Mouse (Mus musculus): ENCODE results near the gene Hibch. TPM values are rescaled to one million over a fixed set of nuclear protein-coding genes. Genes with fewer than 3 reads are reported as not detected.
"Not testable (repeated sequence)": the region's sequence is repeated elsewhere in the genome, so short reads cannot be mapped to it uniquely, and the experiment has no call there.

Hibch gene
- polyA plus RNA-seq, 1 experiment from 2014 or later: 25.0 TPM

GRCm38 (mm10) chr1:52816910-52817812 is 27.6 kb upstream of the Hibch start, which contains the start of gene Inpp1:
TSS of gene Inpp1 (minus strand) at chr1:52817688.
- Histone ChIP-seq H3K4me3 (peak within 1 kb of the TSS; percentile 66), H3K4me1 (no peaks in the 10 kb centered on the region), H3K9me3 (no peaks in the 10 kb centered on the region), H3K4me2 (replicated peaks) (peak within 1 kb of the TSS; percentile 83), H3K27ac (peak within 1 kb of the TSS; percentile 79), H3K36me3 (no peaks in the 10 kb centered on the region), H3K27me3 (no peaks in the 10 kb centered on the region), H3K9ac (peak within 1 kb of the TSS; percentile 66)
- WGBS: under 1% methylated on average over 50 of the region's 59 CpGs
- ATAC-seq (ENCODE audit: insufficient number of reproducible peaks, insufficient read depth, low FRiP score, low TSS enrichment): peak; percentile 76

GRCm38 (mm10) chr1:52817813-52818147 is 26.9 kb upstream of the Hibch start:
- Histone ChIP-seq H3K27ac (peak overlapping the region; percentile 79), H3K4me3 (peak overlapping the region; percentile 66), H3K9me3 (no peaks in the 10 kb centered on the region), H3K27me3 (no peaks in the 10 kb centered on the region), H3K9ac (peak overlapping the region; percentile 66), H3K4me2 (replicated peaks) (peak overlapping the region; percentile 83), H3K4me1 (no peaks in the 10 kb centered on the region), H3K36me3 (no peaks in the 10 kb centered on the region)
- 2% methylated on average over 7 of the region's 7 CpGs for WGBS
- no peak for ATAC-seq (ENCODE audit: insufficient number of reproducible peaks, insufficient read depth, low FRiP score, low TSS enrichment)

GRCm38 (mm10) chr1:52839099-52839498 is 5.6 kb upstream of the Hibch start:
- no peaks in the 10 kb centered on the region for H3K4me1 ChIP-seq
- H3K9me3 ChIP-seq: no peaks in the 10 kb centered on the region
- no peak for ATAC-seq (ENCODE audit: insufficient number of reproducible peaks, insufficient read depth, low FRiP score, low TSS enrichment)
- H3K9ac ChIP-seq: no peak overlapping the region
- 91% methylated on average over 3 of the region's 3 CpGs for WGBS
- no peaks in the 10 kb centered on the region for H3K27me3 ChIP-seq
- no peak overlapping the region for H3K4me2 ChIP-seq (replicated peaks)
- no peak overlapping the region for H3K4me3 ChIP-seq
- no peak overlapping the region for H3K27ac ChIP-seq
- H3K36me3 ChIP-seq: no peaks in the 10 kb centered on the region

- Histone ChIP-seq H3K4me1 (peaks cover 7% of the 10 kb centered on the region; the same call in 1 of the 2 replicates), H3K9ac (no peak overlapping the region), H3K27me3 (no peaks in the 10 kb centered on the region), H3K9me3 (no peaks in the 10 kb centered on the region), H3K4me3 (peak overlapping the region; percentile 54), H3K4me2 (replicated peaks) (peak overlapping the region; percentile 65), H3K27ac (no peak overlapping the region), H3K36me3 (no peaks in the 10 kb centered on the region)
- peak; percentile 29; the same call in 1 of the 2 replicates for ATAC-seq (ENCODE audit: insufficient number of reproducible peaks, insufficient read depth, low FRiP score, low TSS enrichment)
- whole genome bisulfite sequencing: 15% methylated on average over 3 of the region's 3 CpGs
Observed at GRCm38 (mm10) chr1:52844354-52844753, 375 bp upstream of the Hibch start.

GRCm38 (mm10) chr1:52846556-52846955 is 1.8 kb downstream of the Hibch start:
- Histone ChIP-seq H3K36me3 (no peaks in the 10 kb centered on the region), H3K4me2 (replicated peaks) (no peak overlapping the region), H3K4me1 (peaks cover 7% of the 10 kb centered on the region; the same call in 1 of the 2 replicates), H3K27me3 (no peaks in the 10 kb centered on the region), H3K4me3 (no peak overlapping the region), H3K9ac (no peak overlapping the region), H3K27ac (no peak overlapping the region), H3K9me3 (no peaks in the 10 kb centered on the region)
- 84% methylated on average over 4 of the region's 4 CpGs for WGBS
- no peak for ATAC-seq (ENCODE audit: insufficient number of reproducible peaks, insufficient read depth, low FRiP score, low TSS enrichment)

- H3K36me3 ChIP-seq: no peaks in the 10 kb centered on the region
- WGBS: 69% methylated on average over 4 of the region's 4 CpGs
- H3K9me3 ChIP-seq: no peaks in the 10 kb centered on the region
- no peak overlapping the region for H3K9ac ChIP-seq
- no peak for ATAC-seq (ENCODE audit: insufficient number of reproducible peaks, insufficient read depth, low FRiP score, low TSS enrichment)
- H3K4me2 ChIP-seq (replicated peaks): no peak overlapping the region
- no peak overlapping the region for H3K27ac ChIP-seq
- H3K4me3 ChIP-seq: no peak overlapping the region
- no peaks in the 10 kb centered on the region for H3K27me3 ChIP-seq
- peaks cover 7% of the 10 kb centered on the region; the same call in 1 of the 2 replicates for H3K4me1 ChIP-seq
Observed at GRCm38 (mm10) chr1:52849422-52849821, 4.7 kb downstream of the Hibch start.

- not testable (repeated sequence) for H3K36me3 ChIP-seq; H3K9ac ChIP-seq; H3K4me3 ChIP-seq; ATAC-seq (ENCODE audit: insufficient number of reproducible peaks, insufficient read depth, low FRiP score, low TSS enrichment); H3K9me3 ChIP-seq; H3K4me1 ChIP-seq; H3K27me3 ChIP-seq; H3K4me2 ChIP-seq (replicated peaks); H3K27ac ChIP-seq
- WGBS: 75% methylated on average over 1 of the region's 1 CpGs
Observed at GRCm38 (mm10) chr1:52854029-52854428, 9.3 kb downstream of the Hibch start.

- 85% methylated on average over 7 of the region's 7 CpGs for WGBS
Observed at GRCm38 (mm10) chr1:52855904-52856601, 11.3 kb downstream of the Hibch start.

GRCm38 (mm10) chr1:52864220-52864619 is 19.5 kb downstream of the Hibch start:
- Histone ChIP-seq H3K27ac (no peak overlapping the region), H3K4me2 (replicated peaks) (no peak overlapping the region), H3K4me3 (no peak overlapping the region), H3K27me3 (no peaks in the 10 kb centered on the region), H3K36me3 (no peaks in the 10 kb centered on the region), H3K9ac (no peak overlapping the region), H3K9me3 (no peaks in the 10 kb centered on the region), H3K4me1 (no peaks in the 10 kb centered on the region)
- 97% methylated on average over 1 of the region's 1 CpGs for WGBS
- ATAC-seq (ENCODE audit: insufficient number of reproducible peaks, insufficient read depth, low FRiP score, low TSS enrichment): no peak

More at GRCm38 (mm10) chr1:52855904-52856601, 11.3 kb downstream of the Hibch start:
- Histone ChIP-seq H3K4me3 (no peak overlapping the region), H3K9me3 (no peaks in the 10 kb centered on the region), H3K27me3 (no peaks in the 10 kb centered on the region), H3K9ac (no peak overlapping the region), H3K4me1 (no peaks in the 10 kb centered on the region), H3K4me2 (replicated peaks) (no peak overlapping the region), H3K27ac (no peak overlapping the region), H3K36me3 (no peaks in the 10 kb centered on the region)
- ATAC-seq (ENCODE audit: insufficient number of reproducible peaks, insufficient read depth, low FRiP score, low TSS enrichment): no peak

- Histone ChIP-seq H3K4me3 (no peak overlapping the region), H3K9ac (no peak overlapping the region), H3K27me3 (no peaks in the 10 kb centered on the region), H3K4me2 (replicated peaks) (no peak overlapping the region), H3K36me3 (no peaks in the 10 kb centered on the region), H3K27ac (no peak overlapping the region), H3K9me3 (no peaks in the 10 kb centered on the region), H3K4me1 (no peaks in the 10 kb centered on the region)
- ATAC-seq (ENCODE audit: insufficient number of reproducible peaks, insufficient read depth, low FRiP score, low TSS enrichment): no peak
- WGBS: 94% methylated on average over 3 of the region's 3 CpGs
Observed at GRCm38 (mm10) chr1:52866007-52866406, 21.3 kb downstream of the Hibch start.

GRCm38 (mm10) chr1:52867876-52868275 is 23.1 kb downstream of the Hibch start:
- no peaks in the 10 kb centered on the region for H3K9me3 ChIP-seq
- H3K4me3 ChIP-seq: no peak overlapping the region
- no peak overlapping the region for H3K9ac ChIP-seq
- no peak for ATAC-seq (ENCODE audit: insufficient number of reproducible peaks, insufficient read depth, low FRiP score, low TSS enrichment)
- no peak overlapping the region for H3K4me2 ChIP-seq (replicated peaks)
- 83% methylated on average over 1 of the region's 1 CpGs for WGBS
- no peaks in the 10 kb centered on the region for H3K4me1 ChIP-seq
- H3K36me3 ChIP-seq: no peaks in the 10 kb centered on the region
- no peaks in the 10 kb centered on the region for H3K27me3 ChIP-seq
- H3K27ac ChIP-seq: no peak overlapping the region

GRCm38 (mm10) chr1:52884208-52884607 is 39.5 kb downstream of the Hibch start:
- no peak for ATAC-seq (ENCODE audit: insufficient number of reproducible peaks, insufficient read depth, low FRiP score, low TSS enrichment)
- H3K9ac ChIP-seq: no peak overlapping the region
- WGBS: 74% methylated on average over 2 of the region's 2 CpGs
- H3K9me3 ChIP-seq: no peaks in the 10 kb centered on the region
- H3K27me3 ChIP-seq: no peaks in the 10 kb centered on the region
- H3K4me2 ChIP-seq (replicated peaks): no peak overlapping the region
- 0 out of 2 replicates have a peak, but pooled peaks cover 3% of the 10 kb centered on the region for H3K36me3 ChIP-seq
- no peak overlapping the region for H3K4me3 ChIP-seq
- H3K27ac ChIP-seq: no peak overlapping the region
- no peaks in the 10 kb centered on the region for H3K4me1 ChIP-seq

Data from embryonic facial prominence, embryonic 12.5 days (tissue).